Mouse (Mus musculus): Measurements from ENCODE around the gene Ywhah. TPM values are rescaled to one million over a fixed set of nuclear protein-coding genes. Genes with fewer than 3 reads are reported as not detected.

Gene Ywhah
- polyA plus RNA-seq, 1 experiment from 2014 or later, result 643 TPM

DNA sequence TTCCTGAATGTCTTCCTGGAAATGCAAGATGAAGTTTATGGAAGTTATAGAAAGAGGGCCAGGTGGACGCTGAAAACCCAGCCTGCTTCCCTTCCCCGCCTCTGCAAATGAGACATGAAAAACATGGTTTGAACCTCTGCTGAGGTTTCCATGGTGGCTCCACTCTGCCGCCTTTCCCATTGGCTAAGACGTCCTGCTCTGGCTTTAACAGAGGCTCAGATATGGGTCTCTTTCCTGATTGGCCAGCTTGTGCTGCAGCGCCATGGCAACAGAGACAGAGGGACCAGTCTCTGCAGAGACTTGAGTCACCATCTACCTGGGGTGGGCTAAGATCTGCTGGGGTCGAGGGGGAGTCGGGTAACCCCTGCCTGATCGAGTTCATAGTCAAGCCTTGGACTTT is 11.9 kb upstream of the Ywhah start:
- 24% methylated on average over 8 of the region's 8 CpGs for WGBS
- Histone ChIP-seq H3K27ac (replicated peaks; ENCODE audit: low read depth, low read length) (peak overlapping the region; percentile 60), H3K9ac (replicated peaks; ENCODE audit: low read length) (no peak overlapping the region), H3K4me3 (replicated peaks; ENCODE audit: low read depth, low read length) (no peak overlapping the region), H3K27me3 (ENCODE audit: control insufficient read depth, insufficient read depth, low read length) (no peaks in the 10 kb centered on the region), H3K4me2 (ENCODE audit: low read length) (no peak overlapping the region), H3K36me3 (ENCODE audit: control insufficient read depth, insufficient read depth, low read length) (no peaks in the 10 kb centered on the region), H3K4me1 (ENCODE audit: control insufficient read depth, insufficient read depth, low read length) (peaks cover 34% of the 10 kb centered on the region), H3K9me3 (ENCODE audit: control insufficient read depth, low read length) (no peaks in the 10 kb centered on the region)
- DNase-seq (peak; percentile 73), ATAC-seq (ENCODE audit: low FRiP score, low TSS enrichment) (peak; percentile 70)

DNA sequence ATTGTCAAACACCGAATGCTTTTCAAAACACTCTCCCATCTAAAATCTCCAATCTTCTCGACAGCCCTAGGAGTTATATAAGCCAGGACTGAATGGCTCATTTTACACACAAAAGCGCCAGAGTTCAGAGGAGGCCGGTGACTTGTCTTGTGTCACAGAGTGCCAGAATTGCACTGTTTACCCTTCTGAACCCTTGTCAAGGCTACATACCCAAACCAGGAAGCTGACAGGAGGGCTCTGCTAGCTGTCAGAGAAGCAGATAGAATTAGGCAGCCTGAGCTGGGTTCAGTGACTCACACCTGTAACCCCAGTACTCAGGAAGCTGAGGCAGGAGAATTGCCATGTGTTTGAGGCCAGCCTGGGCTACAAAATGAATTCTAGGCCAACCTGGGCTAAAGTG is 11.2 kb upstream of the Ywhah start:
- no peaks in the 10 kb centered on the region for H3K36me3 ChIP-seq (ENCODE audit: control insufficient read depth, insufficient read depth, low read length)
- H3K27me3 ChIP-seq (ENCODE audit: control insufficient read depth, insufficient read depth, low read length), result no peaks in the 10 kb centered on the region
- ATAC-seq (ENCODE audit: low FRiP score, low TSS enrichment) (no peak), DNase-seq (no peak)
- H3K4me2 ChIP-seq (ENCODE audit: low read length), result no peak overlapping the region
- no peak overlapping the region for H3K4me3 ChIP-seq (replicated peaks; ENCODE audit: low read depth, low read length)
- WGBS, result 63% methylated on average over 4 of the region's 4 CpGs
- no peak overlapping the region for H3K9ac ChIP-seq (replicated peaks; ENCODE audit: low read length)
- no peak overlapping the region for H3K27ac ChIP-seq (replicated peaks; ENCODE audit: low read depth, low read length)
- H3K9me3 ChIP-seq (ENCODE audit: control insufficient read depth, low read length), result no peaks in the 10 kb centered on the region
- peaks cover 35% of the 10 kb centered on the region for H3K4me1 ChIP-seq (ENCODE audit: control insufficient read depth, insufficient read depth, low read length)

DNA sequence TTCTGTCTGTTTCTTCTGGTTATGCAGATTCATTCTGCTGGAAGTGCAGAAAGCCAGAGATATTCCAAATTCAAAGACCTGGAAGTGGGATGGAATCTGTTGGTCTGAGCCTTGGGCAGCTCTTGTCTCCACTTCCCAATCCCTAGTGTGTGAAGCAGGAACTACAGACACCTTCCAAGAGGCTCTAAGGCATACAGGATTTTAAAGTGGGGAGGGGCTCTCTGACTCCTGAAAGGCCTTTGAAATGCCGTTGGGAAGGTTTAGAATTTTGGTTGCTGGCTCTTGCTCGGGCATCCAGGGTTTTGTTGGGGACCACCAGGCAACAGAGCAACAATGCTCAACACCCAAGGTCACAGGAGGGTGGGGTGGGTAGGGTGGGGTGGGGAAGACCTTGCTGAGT is 9.3 kb upstream of the Ywhah start:
- H3K4me3 ChIP-seq (replicated peaks; ENCODE audit: low read depth, low read length), result no peak overlapping the region
- H3K9ac ChIP-seq (replicated peaks; ENCODE audit: low read length), result no peak overlapping the region
- H3K27me3 ChIP-seq (ENCODE audit: control insufficient read depth, insufficient read depth, low read length), result no peaks in the 10 kb centered on the region
- peaks cover 35% of the 10 kb centered on the region for H3K4me1 ChIP-seq (ENCODE audit: control insufficient read depth, insufficient read depth, low read length)
- H3K4me2 ChIP-seq (ENCODE audit: low read length), result no peak overlapping the region
- ATAC-seq (ENCODE audit: low FRiP score, low TSS enrichment) (no peak), DNase-seq (no peak)
- H3K36me3 ChIP-seq (ENCODE audit: control insufficient read depth, insufficient read depth, low read length), result no peaks in the 10 kb centered on the region
- no peaks in the 10 kb centered on the region for H3K9me3 ChIP-seq (ENCODE audit: control insufficient read depth, low read length)
- WGBS, result 62% methylated on average over 2 of the region's 2 CpGs
- no peak overlapping the region for H3K27ac ChIP-seq (replicated peaks; ENCODE audit: low read depth, low read length)

DNA sequence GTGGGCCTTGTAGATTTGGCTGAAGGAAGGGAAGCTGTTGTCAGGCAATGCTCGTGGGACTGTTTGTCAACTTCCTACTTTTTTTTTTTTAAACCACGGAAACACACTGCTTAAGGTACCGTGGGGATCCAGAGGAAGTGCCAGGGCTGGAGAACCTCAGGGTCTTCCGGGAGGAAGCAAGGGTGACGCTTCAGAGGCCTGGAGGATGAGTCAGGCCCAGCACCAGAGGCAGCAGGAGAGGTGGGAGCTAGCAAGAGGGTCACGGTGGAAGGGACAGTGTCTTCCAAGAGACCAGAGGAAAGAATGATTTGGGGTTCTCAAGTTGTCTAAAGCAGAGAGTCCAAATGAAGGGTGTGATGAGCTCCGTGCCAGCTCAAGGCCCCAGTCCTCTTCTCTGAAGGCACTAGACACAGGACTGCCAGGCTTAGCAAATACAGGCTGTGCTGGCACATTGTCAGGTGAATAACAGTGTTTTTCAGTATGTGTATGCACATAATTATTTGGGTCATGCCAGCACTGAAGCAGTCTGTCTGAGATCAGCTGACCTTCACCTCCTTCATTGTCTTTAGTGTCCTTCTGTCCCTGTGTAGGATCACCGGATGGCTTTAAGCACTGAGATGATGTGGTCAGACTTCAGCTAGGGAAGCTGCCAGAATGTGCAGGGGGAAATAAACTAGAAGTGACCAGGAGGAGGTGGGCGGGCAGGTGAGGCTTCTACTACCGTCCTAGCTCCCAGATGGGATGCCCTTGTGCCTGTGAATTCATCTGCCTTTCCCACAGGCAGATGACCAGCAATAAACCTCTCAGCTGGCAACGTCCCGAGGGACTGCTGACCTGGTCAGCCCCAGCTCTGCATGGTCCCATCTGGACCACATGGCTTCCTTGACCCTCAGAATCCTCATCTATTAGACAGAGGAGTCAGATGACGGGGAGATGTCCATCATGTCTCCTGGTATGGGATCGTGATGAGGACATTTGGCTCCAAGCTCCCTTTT is 8.5 kb upstream of the Ywhah start:
- H3K9ac ChIP-seq (replicated peaks; ENCODE audit: low read length), result no peak overlapping the region
- 78% methylated on average over 14 of the region's 14 CpGs for WGBS
- H3K27ac ChIP-seq (replicated peaks; ENCODE audit: low read depth, low read length), result peak overlapping the region; percentile 79
- peak overlapping the region; percentile 12; the same call in 1 of the 2 replicates for H3K4me2 ChIP-seq (ENCODE audit: low read length)
- no peaks in the 10 kb centered on the region for H3K9me3 ChIP-seq (ENCODE audit: control insufficient read depth, low read length)
- H3K4me3 ChIP-seq (replicated peaks; ENCODE audit: low read depth, low read length), result no peak overlapping the region
- DNase-seq, result no peak
- H3K27me3 ChIP-seq (ENCODE audit: control insufficient read depth, insufficient read depth, low read length), result no peaks in the 10 kb centered on the region
- peaks cover 35% of the 10 kb centered on the region for H3K4me1 ChIP-seq (ENCODE audit: control insufficient read depth, insufficient read depth, low read length)
- ATAC-seq (ENCODE audit: low FRiP score, low TSS enrichment), result 0 out of 2 replicates have a peak, but pooled peaks have one; percentile 12
- H3K36me3 ChIP-seq (ENCODE audit: control insufficient read depth, insufficient read depth, low read length), result no peaks in the 10 kb centered on the region

DNA sequence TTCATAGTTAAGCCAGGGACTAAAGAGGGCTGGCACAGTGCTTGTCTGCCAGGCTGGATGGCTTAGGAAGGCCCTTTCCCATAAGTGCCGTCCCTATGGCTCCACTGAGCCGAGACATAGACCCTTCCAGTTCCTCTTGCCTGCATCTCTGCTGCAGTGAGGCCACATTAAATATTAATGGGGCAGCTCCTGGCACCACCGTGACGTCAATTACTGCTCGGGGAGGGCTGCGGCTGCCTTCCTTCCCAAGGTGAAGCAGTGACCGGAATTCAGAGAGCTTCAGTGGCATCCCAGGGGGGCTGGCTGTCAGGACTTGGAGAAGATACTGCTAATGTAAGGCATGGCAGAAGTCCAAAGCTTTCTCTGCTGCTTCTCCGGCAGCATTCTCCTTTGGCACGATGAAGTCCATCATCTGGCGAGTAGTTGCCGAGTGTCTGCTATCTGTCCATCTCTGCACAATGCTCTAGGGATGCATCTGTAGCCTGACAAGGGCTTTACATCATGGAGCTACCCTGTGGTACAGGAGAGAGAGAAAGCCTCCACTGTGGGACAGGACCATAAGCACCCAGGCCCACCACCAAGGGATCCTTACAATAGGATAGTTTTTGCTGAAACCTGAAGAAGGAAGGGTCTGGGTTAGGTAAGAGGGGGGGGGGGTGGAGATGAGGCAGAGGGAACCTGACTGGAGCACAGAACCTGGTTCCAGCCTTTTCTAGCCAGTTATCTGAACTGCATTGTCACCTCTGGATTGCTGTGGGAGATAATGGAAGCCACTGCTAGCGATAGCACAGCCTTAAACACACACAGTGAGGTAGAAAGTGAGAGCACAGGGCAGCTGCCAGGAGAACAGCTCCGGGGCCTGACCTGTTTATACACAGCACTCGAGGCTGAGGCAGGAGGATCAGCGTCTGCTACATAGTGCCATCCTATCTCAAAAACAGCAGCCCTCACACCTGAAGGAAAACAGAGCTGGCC is 7.2 kb upstream of the Ywhah start:
- no peaks in the 10 kb centered on the region for H3K36me3 ChIP-seq (ENCODE audit: control insufficient read depth, insufficient read depth, low read length)
- H3K9me3 ChIP-seq (ENCODE audit: control insufficient read depth, low read length), result no peaks in the 10 kb centered on the region
- no peak overlapping the region; the same call in 1 of the 2 replicates for H3K9ac ChIP-seq (replicated peaks; ENCODE audit: low read length)
- DNase-seq (peak; percentile 88), ATAC-seq (ENCODE audit: low FRiP score, low TSS enrichment) (peak; percentile 79)
- H3K27ac ChIP-seq (replicated peaks; ENCODE audit: low read depth, low read length), result peak overlapping the region; percentile 79
- peaks cover 24% of the 10 kb centered on the region for H3K4me1 ChIP-seq (ENCODE audit: control insufficient read depth, insufficient read depth, low read length)
- peak overlapping the region; percentile 12 for H3K4me2 ChIP-seq (ENCODE audit: low read length)
- 21% methylated on average over 15 of the region's 15 CpGs for WGBS
- no peaks in the 10 kb centered on the region for H3K27me3 ChIP-seq (ENCODE audit: control insufficient read depth, insufficient read depth, low read length)
- H3K4me3 ChIP-seq (replicated peaks; ENCODE audit: low read depth, low read length), result no peak overlapping the region; the same call in 1 of the 2 replicates

DNA sequence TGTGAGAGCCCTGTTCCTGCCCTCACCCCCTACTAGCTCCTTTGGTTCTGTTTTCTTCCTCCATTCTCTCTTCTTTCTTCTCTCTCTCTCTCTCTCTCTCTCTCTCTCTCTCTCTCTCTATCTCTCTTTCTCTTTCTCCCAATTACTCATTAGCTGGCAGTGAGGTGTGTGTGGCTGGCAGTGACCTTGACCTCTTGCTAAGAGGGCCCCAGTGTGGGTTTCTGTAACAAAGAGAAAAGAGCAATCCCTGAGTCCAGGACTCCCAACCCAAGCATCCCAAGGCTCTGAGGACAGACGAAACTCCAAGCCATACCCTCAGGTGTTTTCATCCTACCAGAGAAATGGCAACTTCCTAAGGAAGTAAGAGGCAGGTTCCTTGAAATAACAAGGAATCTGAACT is 4.5 kb upstream of the Ywhah start:
- no peak for DNase-seq
- H3K36me3 ChIP-seq (ENCODE audit: control insufficient read depth, insufficient read depth, low read length), result no peaks in the 10 kb centered on the region

DNA sequence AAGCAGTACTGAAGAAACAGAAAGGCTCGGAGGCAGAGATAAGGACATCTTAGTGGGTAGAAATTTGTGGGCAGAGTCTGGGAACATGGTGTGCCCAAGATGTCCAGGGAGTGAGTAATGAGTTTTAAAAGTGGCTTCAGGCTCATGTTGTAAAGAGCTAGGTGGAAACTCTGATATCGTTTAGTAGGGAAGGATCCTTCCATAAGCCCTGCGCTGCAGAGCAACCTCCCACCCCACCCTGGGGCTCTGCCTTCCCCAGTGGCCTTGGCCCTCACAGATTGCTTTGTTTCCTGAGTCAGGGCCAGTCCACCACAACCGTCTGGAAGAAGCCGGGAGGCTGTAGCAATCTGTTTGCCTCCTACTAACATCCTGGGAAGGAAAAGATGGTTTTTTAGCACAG is 3.0 kb upstream of the Ywhah start:
- Histone ChIP-seq H3K4me2 (ENCODE audit: low read length) (no peak overlapping the region), H3K27me3 (ENCODE audit: control insufficient read depth, insufficient read depth, low read length) (no peaks in the 10 kb centered on the region), H3K9ac (replicated peaks; ENCODE audit: low read length) (no peak overlapping the region), H3K36me3 (ENCODE audit: control insufficient read depth, insufficient read depth, low read length) (no peaks in the 10 kb centered on the region), H3K4me3 (replicated peaks; ENCODE audit: low read depth, low read length) (no peak overlapping the region), H3K4me1 (ENCODE audit: control insufficient read depth, insufficient read depth, low read length) (peaks cover 27% of the 10 kb centered on the region), H3K27ac (replicated peaks; ENCODE audit: low read depth, low read length) (no peak overlapping the region), H3K9me3 (ENCODE audit: control insufficient read depth, low read length) (no peaks in the 10 kb centered on the region)
- WGBS, result 83% methylated on average over 5 of the region's 5 CpGs
- ATAC-seq (ENCODE audit: low FRiP score, low TSS enrichment), result no peak
- no peak for DNase-seq

More for the DNA sequence above, 4.5 kb upstream of the Ywhah start:
- Histone ChIP-seq H3K9me3 (ENCODE audit: control insufficient read depth, low read length) (no peaks in the 10 kb centered on the region), H3K27ac (replicated peaks; ENCODE audit: low read depth, low read length) (no peak overlapping the region), H3K4me3 (replicated peaks; ENCODE audit: low read depth, low read length) (no peak overlapping the region), H3K9ac (replicated peaks; ENCODE audit: low read length) (no peak overlapping the region), H3K4me2 (ENCODE audit: low read length) (no peak overlapping the region), H3K4me1 (ENCODE audit: control insufficient read depth, insufficient read depth, low read length) (peaks cover 27% of the 10 kb centered on the region), H3K27me3 (ENCODE audit: control insufficient read depth, insufficient read depth, low read length) (no peaks in the 10 kb centered on the region)
- WGBS, result 81% methylated on average over 1 of the region's 1 CpGs
- no peak for ATAC-seq (ENCODE audit: low FRiP score, low TSS enrichment)

DNA sequence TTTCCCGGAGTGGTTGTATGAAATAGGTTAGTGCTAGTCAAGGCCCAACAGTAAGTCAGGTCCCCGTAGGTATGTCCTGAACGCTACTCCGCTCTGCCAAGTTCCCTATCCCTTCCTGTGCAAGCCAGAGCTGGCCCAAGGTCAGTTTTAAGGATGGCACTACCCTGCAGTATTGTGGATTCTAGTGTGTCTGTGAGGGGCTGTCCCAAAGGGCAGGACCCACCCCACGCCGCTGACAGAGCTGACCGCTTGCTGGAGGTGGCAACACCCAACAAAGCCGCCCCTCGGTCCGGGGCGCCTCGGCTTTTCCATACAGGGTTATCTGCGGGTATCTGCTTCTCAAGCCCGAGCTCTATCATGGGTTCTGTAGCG is 441 bp upstream of the Ywhah start:
- H3K27me3 ChIP-seq (ENCODE audit: control insufficient read depth, insufficient read depth, low read length), result no peaks in the 10 kb centered on the region
- ATAC-seq (ENCODE audit: low FRiP score, low TSS enrichment), result peak; percentile 57
- WGBS, result 3% methylated on average over 15 of the region's 15 CpGs
- no peaks in the 10 kb centered on the region for H3K9me3 ChIP-seq (ENCODE audit: control insufficient read depth, low read length)
- peak overlapping the region; percentile 93 for H3K9ac ChIP-seq (replicated peaks; ENCODE audit: low read length)
- peak overlapping the region; percentile 94 for H3K4me2 ChIP-seq (ENCODE audit: low read length)
- H3K4me3 ChIP-seq (replicated peaks; ENCODE audit: low read depth, low read length), result peak overlapping the region; percentile 61
- H3K4me1 ChIP-seq (ENCODE audit: control insufficient read depth, insufficient read depth, low read length), result peaks cover 34% of the 10 kb centered on the region
- no peak for DNase-seq
- H3K27ac ChIP-seq (replicated peaks; ENCODE audit: low read depth, low read length), result peak overlapping the region; percentile 99
- H3K36me3 ChIP-seq (ENCODE audit: control insufficient read depth, insufficient read depth, low read length), result 0 out of 2 replicates have a peak, but pooled peaks cover 5% of the 10 kb centered on the region
